In genomic region chr1:59574262-59575187, GRCm38 (mm10) we compare ENCODE assay signal across 8 mouse cellular contexts. TPM values are rescaled to one million over a fixed set of nuclear protein-coding genes. Genes with fewer than 3 reads are reported as not detected.
DNase-seq lines count a peak whose midpoint lies in the region; ATAC-seq and TF ChIP-seq lines count a peak whose summit lies in the region.

No protein-coding gene starts in this region.

- WGBS in kidney, postnatal 0 days: 28% methylated on average over 21 of the region's 21 CpGs
- WGBS in forebrain, embryonic 10.5 days: 48% methylated on average over 21 of the region's 21 CpGs
- 8% methylated on average over 21 of the region's 21 CpGs for WGBS in olfactory bulb, adult 2 months

- H3K27ac ChIP-seq in kidney, postnatal 0 days: no peak overlapping the region
- peak overlapping the region; percentile 79 for H3K27ac ChIP-seq in forebrain, embryonic 10.5 days
- peak overlapping the region; percentile 87 for H3K27ac ChIP-seq in layer of hippocampus, adult 2 months
- H3K27ac ChIP-seq in olfactory bulb, adult 2 months (ENCODE audit: insufficient read depth, low read depth, low read length): no peak overlapping the region

- no peak for TF ChIP-seq POLR2A in olfactory bulb, adult 2 months (IDR thresholded peaks at IDR 0.05; ENCODE audit: insufficient read depth, low read depth, low read length)

- peak; percentile 44 for DNase-seq in kidney, postnatal 0 days (ENCODE audit: low spot score)
- DNase-seq in kidney, adult 8-10 months: no peak
- DNase-seq in forebrain, embryonic 10.5 days (ENCODE audit: extremely low spot score, low spot score): no peak
- peak in 1 of 2 experiments; percentile 36 for DNase-seq in layer of hippocampus, adult 2 months (ENCODE audit: low spot score in 2 of 2)
- DNase-seq in lung, postnatal 25 days (ENCODE audit: low spot score): no peak
- DNase-seq in urinary bladder, postnatal 36 days (ENCODE audit: low spot score in 2 of 2): no peak

- H3K9ac ChIP-seq in kidney, postnatal 0 days (ENCODE audit: low read depth, low read length): no peak overlapping the region

- peaks cover 4% of the 10 kb centered on the region for H3K4me1 ChIP-seq in kidney, postnatal 0 days (replicated peaks; ENCODE audit: insufficient read depth, low read length)
- H3K4me1 ChIP-seq in forebrain, embryonic 10.5 days: peaks cover 19% of the 10 kb centered on the region
- H3K4me1 ChIP-seq in olfactory bulb, adult 2 months (ENCODE audit: control insufficient read depth, insufficient read depth, low read length): peaks cover 13% of the 10 kb centered on the region

- H3K4me3 ChIP-seq in kidney, postnatal 0 days (replicated peaks; ENCODE audit: low read depth, low read length): no peak overlapping the region; the same call in 1 of the 2 replicates
- H3K4me3 ChIP-seq in forebrain, embryonic 10.5 days: peak overlapping the region; percentile 32
- H3K4me3 ChIP-seq in layer of hippocampus, adult 2 months: peak overlapping the region; percentile 46
- H3K4me3 ChIP-seq in olfactory bulb, adult 2 months (ENCODE audit: insufficient read depth, low read depth, low read length): peak overlapping the region; percentile 40

- H3K36me3 ChIP-seq in kidney, postnatal 0 days (ENCODE audit: insufficient read depth, low read length): no peaks in the 10 kb centered on the region
- no peaks in the 10 kb centered on the region for H3K36me3 ChIP-seq in forebrain, embryonic 10.5 days (replicated peaks)

- H3K4me2 ChIP-seq in kidney, postnatal 0 days (ENCODE audit: low read length): peak overlapping the region; percentile 45

- no peaks in the 10 kb centered on the region for H3K27me3 ChIP-seq in kidney, postnatal 0 days (ENCODE audit: insufficient read depth, low read length)
- H3K27me3 ChIP-seq in forebrain, embryonic 10.5 days (ENCODE audit: poor library complexity, severe bottlenecking): peaks cover 33% of the 10 kb centered on the region

- no peaks in the 10 kb centered on the region for H3K9me3 ChIP-seq in kidney, postnatal 0 days (replicated peaks; ENCODE audit: low read length)
- H3K9me3 ChIP-seq in forebrain, embryonic 10.5 days: no peaks in the 10 kb centered on the region

- 0 out of 2 replicates have a peak, but pooled peaks have one; percentile 43 for ATAC-seq in kidney, postnatal 0 days (replicated peaks; ENCODE audit: low FRiP score, low read depth)
- ATAC-seq in megakaryocyte-erythroid progenitor cell, adult 5-6 weeks (replicated peaks; ENCODE audit: low FRiP score, low TSS enrichment, poor library complexity, severe bottlenecking): no peak

- no peak for TF ChIP-seq CTCF in kidney, postnatal 0 days (IDR thresholded peaks at IDR 0.05; ENCODE audit: low read depth)
- no peak for TF ChIP-seq CTCF in layer of hippocampus, adult 2 months (conservative IDR thresholded peaks at IDR 0.05)
- no peak for TF ChIP-seq CTCF in olfactory bulb, adult 2 months (IDR thresholded peaks at IDR 0.05; ENCODE audit: insufficient read depth, low read depth, low read length)

RNA-seq across cellular contexts. Expression of gene Gm973, which starts 58.5 kb away (rescaled TPM):
- polyA plus RNA-seq in kidney, postnatal 0 days (2015; fragmentation: Nextera tagmentation; extraction: Ambion mirVana): 1.6 and 2.5 TPM in 2 replicates
- polyA plus RNA-seq in forebrain, embryonic 10.5 days (2016; fragmentation: Nextera tagmentation; extraction: Ambion mirVana): 0.76 and 1.3 TPM in 2 replicates
- 10 to 100 TPM; 14.5 to 16.1 TPM for total RNA-seq in layer of hippocampus, adult 2 months (2021)
- polyA plus RNA-seq in olfactory bulb, adult 2 months (2012; ENCODE audit: insufficient read depth, insufficient read length, low replicate concordance, missing spikeins): not detected in 2 replicates
- total RNA-seq in megakaryocyte-erythroid progenitor cell, adult 5-6 weeks (2014; fragmentation: Nextera tagmentation): 3.1 and 14.2 TPM in 2 replicates
- 1.4 TPM in 1 of 2 replicates, not detected in the other for total RNA-seq in megakaryocyte-erythroid progenitor cell, adult 5-6 weeks (2017)

Comparison
In these comparisons a context has a peak if more than half of its experiments do, and no peak if none do; other contexts are left out.
1. H3K27ac ChIP-seq: peak in forebrain, embryonic 10.5 days (single experiment) and layer of hippocampus, adult 2 months (single experiment); none in kidney, postnatal 0 days (single experiment) and olfactory bulb, adult 2 months (single experiment).